Mouse (Mus musculus) embryonic fibroblast, embryonic 13.5 days (primary cell): ENCODE results near the gene Gas2l1.

Source experiments
- CTCF ChIP-seq: IDR thresholded peaks from 2 replicates; pipeline ENCODE4 v1.5.1; 2011; ENCODE audit warnings: mild to moderate bottlenecking, control low read depth, low read length, moderate library complexity, borderline replicate concordance; ENCODE audit not compliant: insufficient read depth
- POLR2A ChIP-seq: IDR thresholded peaks from 2 replicates; pipeline ENCODE4 v1.6.1; 2011; ENCODE audit warnings: low read depth, mild to moderate bottlenecking, control low read depth, low read length, moderate library complexity

DNA sequence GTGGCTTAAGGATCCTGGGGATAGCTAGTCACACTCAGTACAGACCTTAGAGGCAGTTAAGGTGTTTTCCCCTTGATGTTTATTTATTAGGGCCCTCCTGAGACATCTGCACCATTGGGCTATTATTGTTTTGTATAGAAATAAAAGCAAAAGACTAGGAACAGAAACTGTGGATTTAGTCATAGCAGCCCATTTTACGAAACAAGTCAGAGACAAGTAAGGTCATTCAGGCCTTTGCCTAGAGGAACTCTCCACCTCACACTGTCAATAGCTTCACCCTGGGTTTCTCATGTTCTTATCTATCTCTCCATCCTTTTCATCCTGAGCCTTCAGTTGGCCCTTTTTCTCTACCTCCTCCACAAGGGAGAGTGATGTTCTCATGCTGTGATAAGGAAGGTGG, 40.0 kb downstream of the Gas2l1 start:
- TF ChIP-seq CTCF = no peak
- TF ChIP-seq POLR2A = no peak
